Mouse (Mus musculus) forelimb bud, embryonic 11.5 days (tissue): ENCODE measurements around the gene Lasp1.

Source experiments
- DNase-seq: peaks from one replicate; pipeline ENCODE4 v3.0.0-alpha.2; 2012; ENCODE audit warnings: low read depth, low spot score

Lasp1 gene

GRCm38 (mm10) chr11:97810970-97811369 lies 12.2 kb downstream of the Lasp1 start:
- DNase-seq, result no peak

GRCm38 (mm10) chr11:97811569-97812362 lies 13.0 kb downstream of the Lasp1 start:
- no peak for DNase-seq

- DNase-seq, result no peak
These were observed 13.7 kb downstream of the Lasp1 start for GRCm38 (mm10) chr11:97812491-97812921.

GRCm38 (mm10) chr11:97813085-97813484 lies 14.3 kb downstream of the Lasp1 start:
- no peak for DNase-seq

GRCm38 (mm10) chr11:97813746-97814515 lies 15.1 kb downstream of the Lasp1 start:
- DNase-seq, result no peak

- no peak for DNase-seq
These were observed 16.9 kb downstream of the Lasp1 start for GRCm38 (mm10) chr11:97815736-97816135.

- no peak for DNase-seq
These were observed 17.4 kb downstream of the Lasp1 start for GRCm38 (mm10) chr11:97816176-97816575.

GRCm38 (mm10) chr11:97816916-97817315 lies 18.1 kb downstream of the Lasp1 start:
- no peak for DNase-seq

- DNase-seq, result no peak
These were observed 18.6 kb downstream of the Lasp1 start for GRCm38 (mm10) chr11:97817379-97817778.

- no peak for DNase-seq
These were observed 19.2 kb downstream of the Lasp1 start for GRCm38 (mm10) chr11:97818003-97818402.

- no peak for DNase-seq
These were observed 19.8 kb downstream of the Lasp1 start for GRCm38 (mm10) chr11:97818571-97818970.

GRCm38 (mm10) chr11:97819102-97819501 lies 20.3 kb downstream of the Lasp1 start:
- no peak for DNase-seq

GRCm38 (mm10) chr11:97819923-97820322 lies 21.1 kb downstream of the Lasp1 start:
- no peak for DNase-seq

GRCm38 (mm10) chr11:97820840-97821239 lies 22.0 kb downstream of the Lasp1 start:
- DNase-seq, result no peak

- no peak for DNase-seq
These were observed 22.7 kb downstream of the Lasp1 start for GRCm38 (mm10) chr11:97821401-97822064.

GRCm38 (mm10) chr11:97822840-97823603 lies 24.2 kb downstream of the Lasp1 start:
- no peak for DNase-seq

GRCm38 (mm10) chr11:97824168-97824567 lies 25.4 kb downstream of the Lasp1 start:
- no peak for DNase-seq

GRCm38 (mm10) chr11:97824895-97825294 lies 26.1 kb downstream of the Lasp1 start:
- no peak for DNase-seq

- no peak for DNase-seq
These were observed 26.5 kb downstream of the Lasp1 start for GRCm38 (mm10) chr11:97825295-97825694.

- DNase-seq, result no peak
These were observed 27.2 kb downstream of the Lasp1 start for GRCm38 (mm10) chr11:97825971-97826370.

- no peak for DNase-seq
These were observed 27.6 kb downstream of the Lasp1 start for GRCm38 (mm10) chr11:97826414-97826813.
